Mouse (Mus musculus): ENCODE measurements around the gene Chsy1. TPM values are rescaled to one million over a fixed set of nuclear protein-coding genes. Genes with fewer than 3 reads are reported as not detected.

The Chsy1 gene
- polyA plus RNA-seq, 1 experiment from 2014 or later = 11.7 TPM

DNA sequence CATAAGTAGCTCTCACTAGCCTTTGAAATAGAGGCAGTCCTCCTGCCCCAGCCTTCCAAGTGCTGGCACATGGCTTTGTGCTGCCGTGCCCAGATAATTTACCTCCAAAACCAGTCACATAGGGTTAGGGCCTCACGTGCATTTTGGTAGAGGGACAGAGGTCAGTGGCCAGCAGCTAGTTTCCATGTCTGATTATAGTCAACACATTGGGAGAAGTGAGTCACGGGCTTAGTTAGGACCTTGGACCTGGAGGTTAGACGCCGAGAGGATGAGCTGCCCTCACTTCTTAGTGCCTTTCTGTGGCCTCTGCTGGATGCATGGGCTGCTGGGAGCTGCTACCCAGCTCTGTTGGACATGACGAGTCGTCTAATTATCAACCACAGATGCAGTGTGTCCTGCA is 107.7 kb downstream of the Chsy1 start:
- no peak for ATAC-seq (ENCODE audit: extremely low read depth, insufficient number of reproducible peaks, low FRiP score, low TSS enrichment)
- H3K36me3 ChIP-seq = no peaks in the 10 kb centered on the region
- no peak overlapping the region for H3K4me2 ChIP-seq
- H3K9ac ChIP-seq = no peak overlapping the region
- H3K9me3 ChIP-seq = no peaks in the 10 kb centered on the region
- 80% methylated on average over 7 of the region's 7 CpGs for WGBS
- peaks cover 31% of the 10 kb centered on the region for H3K4me1 ChIP-seq
- no peaks in the 10 kb centered on the region for H3K27me3 ChIP-seq (replicated peaks)
- peak overlapping the region; percentile 94 for H3K27ac ChIP-seq (replicated peaks)
- H3K4me3 ChIP-seq = no peak overlapping the region

DNA sequence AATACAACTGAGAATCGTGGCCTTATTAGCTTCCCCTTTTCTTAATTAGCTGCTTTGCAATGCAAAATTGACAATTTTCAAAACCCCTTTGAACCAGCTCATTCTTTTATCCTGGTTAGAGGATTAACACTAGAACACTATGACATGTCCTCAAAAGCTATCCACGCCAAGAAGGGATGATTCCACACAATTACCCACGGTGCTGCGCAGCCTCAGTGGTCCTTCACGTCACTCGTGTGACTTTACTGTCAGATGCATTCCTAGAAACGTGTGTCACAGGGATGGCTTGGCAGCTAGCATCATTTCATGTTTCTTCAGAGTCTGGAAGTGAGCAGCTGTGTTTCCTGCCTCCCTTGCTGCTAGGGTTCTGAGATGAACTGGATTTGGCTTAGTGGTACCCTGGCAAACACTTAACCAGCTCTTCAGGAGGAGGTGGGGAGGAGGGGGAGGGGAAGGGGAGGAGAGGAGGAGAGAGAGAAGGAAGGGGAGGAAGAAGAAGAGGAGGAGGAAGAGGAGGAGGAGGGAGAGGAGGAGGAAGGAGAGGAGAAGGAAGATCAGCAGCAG is 108.3 kb downstream of the Chsy1 start:
- no peak for ATAC-seq (ENCODE audit: extremely low read depth, insufficient number of reproducible peaks, low FRiP score, low TSS enrichment)
- peak overlapping the region; percentile 94 for H3K27ac ChIP-seq (replicated peaks)
- no peaks in the 10 kb centered on the region for H3K36me3 ChIP-seq
- H3K4me2 ChIP-seq = no peak overlapping the region
- no peaks in the 10 kb centered on the region for H3K27me3 ChIP-seq (replicated peaks)
- 79% methylated on average over 7 of the region's 7 CpGs for WGBS
- peaks cover 33% of the 10 kb centered on the region for H3K4me1 ChIP-seq
- no peak overlapping the region; the same call in 1 of the 2 replicates for H3K9ac ChIP-seq
- no peaks in the 10 kb centered on the region for H3K9me3 ChIP-seq
- H3K4me3 ChIP-seq = no peak overlapping the region

DNA sequence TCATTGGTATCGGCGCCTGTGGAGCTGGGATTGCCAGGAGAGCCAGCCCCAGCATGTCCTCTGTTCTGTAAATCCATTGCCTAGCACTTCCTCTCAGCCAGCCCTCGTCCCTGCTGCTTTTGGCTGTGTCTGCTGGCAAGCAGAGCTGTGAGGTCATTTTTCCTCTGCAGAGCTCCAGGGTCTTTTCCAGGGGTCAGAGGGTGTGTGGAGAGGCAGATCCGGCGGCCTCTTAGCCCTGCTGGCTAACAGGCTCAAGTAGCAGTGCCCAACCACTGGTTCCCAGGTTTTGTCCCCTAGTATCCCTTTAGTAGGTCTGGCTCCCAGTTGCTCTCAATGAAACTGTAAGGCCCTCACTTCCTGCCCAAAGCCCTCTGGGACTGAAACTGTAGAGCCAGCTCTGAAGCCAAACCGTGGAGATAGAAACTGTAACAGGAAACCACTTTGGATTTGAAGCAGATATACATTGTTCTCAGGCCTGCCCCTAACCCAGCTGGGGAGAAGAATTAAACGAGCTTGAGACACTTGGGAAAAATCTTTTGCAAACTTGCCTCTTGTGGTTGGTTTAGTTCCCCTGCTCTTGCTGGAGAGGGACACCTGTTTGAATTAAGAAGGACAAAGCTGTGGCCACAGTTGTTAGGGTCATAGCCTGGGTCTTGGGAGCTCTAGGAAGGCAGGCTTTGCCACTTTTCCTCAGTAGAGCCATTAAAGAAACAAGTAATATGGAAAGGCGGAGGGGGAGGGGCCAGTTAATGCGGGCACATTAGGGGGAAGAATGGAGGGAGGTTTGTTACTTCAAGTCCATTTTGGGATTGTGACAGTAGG is 109.1 kb downstream of the Chsy1 start:
- Histone ChIP-seq H3K36me3 (no peaks in the 10 kb centered on the region), H3K9ac (peak overlapping the region; percentile 56), H3K27ac (replicated peaks) (peak overlapping the region; percentile 94), H3K4me2 (0 out of 2 replicates have a peak overlapping the region, but pooled peaks have one; percentile 3), H3K27me3 (replicated peaks) (no peaks in the 10 kb centered on the region), H3K4me1 (peaks cover 41% of the 10 kb centered on the region), H3K9me3 (no peaks in the 10 kb centered on the region), H3K4me3 (no peak overlapping the region)
- ATAC-seq (ENCODE audit: extremely low read depth, insufficient number of reproducible peaks, low FRiP score, low TSS enrichment) = peak; percentile 46; the same call in 1 of the 2 replicates
- 37% methylated on average over 9 of the region's 9 CpGs for WGBS

- ATAC-seq (ENCODE audit: extremely low read depth, insufficient number of reproducible peaks, low FRiP score, low TSS enrichment) = no peak
- H3K36me3 ChIP-seq = no peaks in the 10 kb centered on the region
- H3K4me2 ChIP-seq = no peak overlapping the region
- H3K27ac ChIP-seq (replicated peaks) = peak overlapping the region; percentile 94
- no peaks in the 10 kb centered on the region for H3K9me3 ChIP-seq
- H3K27me3 ChIP-seq (replicated peaks) = no peaks in the 10 kb centered on the region
- WGBS = 83% methylated on average over 4 of the region's 4 CpGs
- no peak overlapping the region for H3K9ac ChIP-seq
- peaks cover 42% of the 10 kb centered on the region for H3K4me1 ChIP-seq
- H3K4me3 ChIP-seq = no peak overlapping the region
Measured at GRCm38 (mm10) chr7:66219028-66219793, 109.9 kb downstream of the Chsy1 start.

DNA sequence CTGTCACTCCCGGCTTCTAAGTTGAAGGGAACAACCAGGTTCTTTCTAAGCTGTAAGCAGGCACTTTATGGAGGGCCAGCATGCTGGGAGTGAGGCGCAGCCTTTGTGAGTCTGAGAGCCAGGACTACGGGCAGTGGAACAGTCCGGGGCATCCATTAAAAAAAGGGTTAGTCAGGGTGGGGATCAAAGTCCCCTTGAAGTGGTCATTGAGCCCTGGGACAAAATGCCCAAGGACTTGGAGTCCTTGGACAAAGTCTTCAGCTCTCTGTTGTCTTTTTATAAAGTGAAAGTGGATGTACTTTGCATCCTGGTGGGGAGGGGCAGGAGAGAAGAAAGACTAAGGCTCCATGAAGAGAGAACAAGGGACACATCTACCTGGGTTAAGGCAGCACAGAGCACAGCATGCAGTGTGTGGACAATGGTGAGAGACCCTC is 110.5 kb downstream of the Chsy1 start:
- Histone ChIP-seq H3K27me3 (replicated peaks) (no peaks in the 10 kb centered on the region), H3K36me3 (no peaks in the 10 kb centered on the region), H3K9ac (no peak overlapping the region), H3K27ac (replicated peaks) (peak overlapping the region; percentile 3; the same call in 1 of the 2 replicates), H3K4me3 (no peak overlapping the region), H3K4me2 (no peak overlapping the region), H3K9me3 (no peaks in the 10 kb centered on the region), H3K4me1 (peaks cover 42% of the 10 kb centered on the region)
- ATAC-seq (ENCODE audit: extremely low read depth, insufficient number of reproducible peaks, low FRiP score, low TSS enrichment) = no peak
- 82% methylated on average over 4 of the region's 4 CpGs for WGBS

- WGBS = 38% methylated on average over 8 of the region's 8 CpGs
- no peak overlapping the region for H3K27ac ChIP-seq (replicated peaks)
- H3K4me2 ChIP-seq = no peak overlapping the region
- H3K4me3 ChIP-seq = no peak overlapping the region
- no peaks in the 10 kb centered on the region for H3K36me3 ChIP-seq
- ATAC-seq (ENCODE audit: extremely low read depth, insufficient number of reproducible peaks, low FRiP score, low TSS enrichment) = no peak
- peaks cover 36% of the 10 kb centered on the region for H3K4me1 ChIP-seq
- H3K27me3 ChIP-seq (replicated peaks) = no peaks in the 10 kb centered on the region
- 0 out of 2 replicates have a peak overlapping the region, but pooled peaks have one; percentile 38 for H3K9ac ChIP-seq
- no peaks in the 10 kb centered on the region for H3K9me3 ChIP-seq
Measured at GRCm38 (mm10) chr7:66222621-66223091, 113.3 kb downstream of the Chsy1 start.

Other genes with a start within 250 kb of the Chsy1 start
- gene Pcsk6, start 247.8 kb upstream of the Chsy1 start, polyA plus RNA-seq (2015; fragmentation: Nextera tagmentation; extraction: Ambion mirVana) = 1.5 and 1.7 TPM in 2 replicates
- not detected in 2 replicates for gene Gm45213, start 65.9 kb upstream of the Chsy1 start, polyA plus RNA-seq (2015; fragmentation: Nextera tagmentation; extraction: Ambion mirVana)
- 98.1 and 106 TPM in 2 replicates for gene Snrpa1, start 50.5 kb upstream of the Chsy1 start, polyA plus RNA-seq (2015; fragmentation: Nextera tagmentation; extraction: Ambion mirVana)
- 66.1 and 74.9 TPM in 2 replicates for gene Selenos, start 29.9 kb upstream of the Chsy1 start, polyA plus RNA-seq (2015; fragmentation: Nextera tagmentation; extraction: Ambion mirVana)

Data from heart, embryonic 13.5 days (tissue).